Mouse (Mus musculus): ENCODE results near the gene Cyb5d1. TPM values are rescaled to one million over a fixed set of nuclear protein-coding genes. Genes with fewer than 3 reads are reported as not detected.

Cyb5d1 gene
- total and polyA plus RNA-seq, 3 experiments: 19.9 to 32.1 (median 27.9) TPM

GRCm38 (mm10) chr11:69406867-69407723 is 11.7 kb upstream of the Cyb5d1 start:
- H3K4me1 ChIP-seq (ENCODE audit: control insufficient read depth, insufficient read depth, low read length): peaks cover 8% of the 10 kb centered on the region
- TF ChIP-seq CTCF (IDR thresholded peaks at IDR 0.05) (no peak), EP300 (IDR thresholded peaks at IDR 0.05; ENCODE audit: insufficient read depth, low read depth, low read length) (no peak), POLR2A (IDR thresholded peaks at IDR 0.05; ENCODE audit: insufficient read depth, low read depth, low read length) (no peak)
- peaks cover 6% of the 10 kb centered on the region; the same call in 1 of the 2 replicates for H3K36me3 ChIP-seq (ENCODE audit: control insufficient read depth, insufficient read depth, low read length)
- intact Hi-C loops (cut with DNase I): loop anchor here (2.0 to 10.0 kb wide), 2 partner anchors 14 to 302 kb away; no protein-coding TSS in a partner anchor
- WGBS: 87% methylated on average over 16 of the region's 16 CpGs
- no peak for DNase-seq
- H3K27me3 ChIP-seq (ENCODE audit: control insufficient read depth, insufficient read depth, low read length): no peaks in the 10 kb centered on the region
- H3K27ac ChIP-seq: no peak overlapping the region
- no peak overlapping the region for H3K9ac ChIP-seq (ENCODE audit: low read depth, low read length)
- H3K4me3 ChIP-seq: no peak overlapping the region
- H3K79me2 ChIP-seq (replicated peaks; ENCODE audit: control insufficient read depth, insufficient read depth, low read length): no peaks in the 10 kb centered on the region

DNA sequence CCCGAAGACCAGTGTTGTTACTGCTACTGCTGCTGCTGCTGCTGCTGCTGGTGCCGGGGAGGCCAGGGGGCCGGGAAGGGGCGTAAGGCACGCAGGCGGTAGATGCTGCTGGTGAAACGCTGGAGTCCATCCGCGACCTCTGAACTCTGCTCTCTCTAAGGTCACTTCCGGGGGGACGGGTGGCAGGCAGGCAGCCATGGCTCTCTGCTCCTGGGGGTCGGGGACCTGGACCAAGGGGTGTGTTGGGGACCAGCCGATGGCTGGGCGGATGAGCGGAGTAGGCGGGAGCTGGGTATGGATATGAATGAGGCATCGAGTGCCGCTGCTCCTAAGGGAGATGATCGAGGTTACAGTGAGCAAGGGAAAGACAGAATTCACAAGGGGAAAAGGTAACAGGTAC is 10.9 kb upstream of the Cyb5d1 start:
- Histone ChIP-seq H3K4me3 (no peak overlapping the region), H3K27me3 (ENCODE audit: control insufficient read depth, insufficient read depth, low read length) (no peaks in the 10 kb centered on the region), H3K4me1 (ENCODE audit: control insufficient read depth, insufficient read depth, low read length) (peaks cover 7% of the 10 kb centered on the region), H3K27ac (no peak overlapping the region), H3K79me2 (replicated peaks; ENCODE audit: control insufficient read depth, insufficient read depth, low read length) (no peaks in the 10 kb centered on the region), H3K36me3 (ENCODE audit: control insufficient read depth, insufficient read depth, low read length) (peaks cover 3% of the 10 kb centered on the region; the same call in 1 of the 2 replicates), H3K9ac (ENCODE audit: low read depth, low read length) (no peak overlapping the region)
- intact Hi-C loops (cut with DNase I): loop anchor here (2.0 to 10.0 kb wide), 2 partner anchors 15 to 301 kb away; no protein-coding TSS in a partner anchor
- no peak for DNase-seq
- WGBS: 87% methylated on average over 19 of the region's 19 CpGs
- TF ChIP-seq CTCF (IDR thresholded peaks at IDR 0.05): no peak
- TF ChIP-seq EP300 (IDR thresholded peaks at IDR 0.05; ENCODE audit: insufficient read depth, low read depth, low read length): no peak
- TF ChIP-seq POLR2A (IDR thresholded peaks at IDR 0.05; ENCODE audit: insufficient read depth, low read depth, low read length): no peak

DNA sequence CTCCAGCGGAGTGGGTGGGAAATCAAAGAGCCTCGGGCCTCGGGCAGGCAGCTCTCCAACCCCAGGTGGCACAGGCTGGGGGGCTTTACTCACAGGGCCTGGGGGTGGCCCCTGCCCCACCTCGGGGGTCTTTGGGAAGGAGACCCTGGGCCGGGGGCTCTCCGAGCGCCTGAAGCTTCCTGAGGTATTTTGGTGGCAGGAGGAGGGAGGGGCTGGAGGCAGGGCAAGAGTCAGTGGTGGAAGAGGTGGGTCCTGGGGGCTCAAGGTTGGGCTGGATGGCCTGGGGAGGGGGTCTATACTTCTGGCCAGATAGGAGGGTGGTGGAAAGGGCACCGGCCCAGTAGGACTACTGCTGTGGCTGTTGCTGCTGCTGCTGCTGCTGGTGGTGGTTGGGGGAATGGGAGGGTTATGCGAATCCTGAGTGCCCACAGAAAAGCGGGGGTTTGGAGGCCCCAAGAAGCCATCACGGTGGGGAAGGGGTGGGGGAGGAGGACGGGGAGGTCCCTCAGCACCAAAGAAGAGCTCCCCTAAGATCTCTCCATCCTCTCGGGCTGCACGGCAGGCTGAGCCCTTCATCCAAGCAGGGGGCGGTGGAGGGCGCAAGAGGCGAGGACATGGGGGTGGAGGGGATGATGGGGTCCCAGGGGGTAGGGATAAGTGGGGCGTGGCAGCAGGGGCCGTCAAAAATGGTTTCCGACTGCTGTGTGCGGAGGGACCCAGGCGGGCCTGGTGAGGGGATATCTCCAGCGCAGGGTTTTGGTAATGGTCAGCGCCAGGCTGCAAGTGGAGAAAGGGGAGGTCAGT is 10.2 kb upstream of the Cyb5d1 start:
- no peak for TF ChIP-seq EP300 (IDR thresholded peaks at IDR 0.05; ENCODE audit: insufficient read depth, low read depth, low read length)
- intact Hi-C loops (cut with DNase I): loop anchor here (2.0 to 10.0 kb wide), 2 partner anchors 15 to 301 kb away; no protein-coding TSS in a partner anchor
- Histone ChIP-seq H3K4me1 (ENCODE audit: control insufficient read depth, insufficient read depth, low read length) (peaks cover 7% of the 10 kb centered on the region), H3K9ac (ENCODE audit: low read depth, low read length) (no peak overlapping the region), H3K27ac (no peak overlapping the region), H3K36me3 (ENCODE audit: control insufficient read depth, insufficient read depth, low read length) (peaks cover 3% of the 10 kb centered on the region; the same call in 1 of the 2 replicates), H3K27me3 (ENCODE audit: control insufficient read depth, insufficient read depth, low read length) (no peaks in the 10 kb centered on the region), H3K79me2 (replicated peaks; ENCODE audit: control insufficient read depth, insufficient read depth, low read length) (no peaks in the 10 kb centered on the region), H3K4me3 (no peak overlapping the region)
- DNase-seq: no peak
- WGBS: 92% methylated on average over 24 of the region's 24 CpGs

- H3K27me3 ChIP-seq (ENCODE audit: control insufficient read depth, insufficient read depth, low read length): no peaks in the 10 kb centered on the region
- 90% methylated on average over 22 of the region's 24 CpGs for WGBS
- peak in 1 of 2 experiments; percentile 8 for DNase-seq
- H3K36me3 ChIP-seq (ENCODE audit: control insufficient read depth, insufficient read depth, low read length): peaks cover 3% of the 10 kb centered on the region; the same call in 1 of the 2 replicates
- intact Hi-C loops (cut with DNase I): loop anchor here (10.0 kb wide), 1 partner anchor 300 kb away; no protein-coding TSS in a partner anchor
- H3K9ac ChIP-seq (ENCODE audit: low read depth, low read length): no peak overlapping the region
- H3K4me3 ChIP-seq: no peak overlapping the region
- peaks cover 7% of the 10 kb centered on the region for H3K4me1 ChIP-seq (ENCODE audit: control insufficient read depth, insufficient read depth, low read length)
- no peak overlapping the region for H3K27ac ChIP-seq
- TF ChIP-seq POLR2A (IDR thresholded peaks at IDR 0.05; ENCODE audit: insufficient read depth, low read depth, low read length) (no peak), CTCF (IDR thresholded peaks at IDR 0.05) (no peak), EP300 (IDR thresholded peaks at IDR 0.05; ENCODE audit: insufficient read depth, low read depth, low read length) (no peak)
- no peaks in the 10 kb centered on the region for H3K79me2 ChIP-seq (replicated peaks; ENCODE audit: control insufficient read depth, insufficient read depth, low read length)
These were observed 9.4 kb upstream of the Cyb5d1 start for GRCm38 (mm10) chr11:69404595-69405396.

Data from heart, adult 2 months (tissue).